Mouse (Mus musculus) gastrocnemius, adult 2 months (tissue): Measurements from ENCODE around the gene Kif9. TPM values are rescaled to one million over a fixed set of nuclear protein-coding genes. Genes with fewer than 3 reads are reported as not detected.
A peak's percentile ranks its signal among the peaks of the same experiment; 100 is the strongest.

Experiments used
- DNase-seq: peaks from one replicate; pipeline ENCODE4 v3.0.0; 2022
- H3K27ac ChIP-seq: fragments of 200-600 bp; 2 replicates; pipeline ENCODE4 v1.8.1; 2022; ENCODE audit warnings: mild to moderate bottlenecking
- H3K4me3 ChIP-seq: fragments of 200-600 bp; 2 replicates; pipeline ENCODE4 v1.8.1; 2022; ENCODE audit warnings: mild to moderate bottlenecking, moderate library complexity
- CTCF ChIP-seq: fragments of 200-600 bp; IDR thresholded peaks from 2 replicates; pipeline ENCODE4 v1.8.1; 2022; ENCODE audit warnings: antibody characterized with exemption, mild to moderate bottlenecking, moderate library complexity
- intact Hi-C: fragments of 180-260 bp; cut with DNase I; formaldehyde crosslinking; loops from one replicate; pipeline ENCODE4 v1.15.1; 2025
- long read RNA-seq, 2 experiments: library from polyadenylated mRNA; stranded (forward); transcript quantifications; one replicate each; pipeline ENCODE4 v2.0.0; 2021
- total RNA-seq, 2 experiments: library from RNA; stranded (reverse); gene quantifications; 2 replicates each; pipeline ENCODE4 v1.2.3; 2021

The Kif9 gene
- total RNA-seq, result under 1 TPM in 1 of 2 experiments, not detected in 1; 0.08 TPM
- long read RNA-seq, experiment 1, partial matches to known transcripts, result 0 of 1 reads
- long read RNA-seq, experiment 1, other reads (novel, unspliced or antisense), result 1 of 1 reads
- long read RNA-seq, experiment 2, result 0 reads

- DNase-seq, result peak; percentile 98
- intact Hi-C loops, result loop anchor here (2.0 kb wide), 1 partner anchor 56 kb away; the partner anchor contains the start of gene Setd2
- H3K4me3 ChIP-seq, result peak within 1 kb of the TSS; percentile 80
- no peak; the same call in 1 of the 2 replicates for TF ChIP-seq CTCF
- peak within 1 kb of the TSS; percentile 96 for H3K27ac ChIP-seq
Observed at GRCm38 (mm10) chr9:110476124-110477091, at the start of gene Kif9, which contains the start of gene Klhl18. Gene Kif9 (plus strand): TSS chr9:110476958. Gene Klhl18 (minus strand): TSS chr9:110476694.

DNA sequence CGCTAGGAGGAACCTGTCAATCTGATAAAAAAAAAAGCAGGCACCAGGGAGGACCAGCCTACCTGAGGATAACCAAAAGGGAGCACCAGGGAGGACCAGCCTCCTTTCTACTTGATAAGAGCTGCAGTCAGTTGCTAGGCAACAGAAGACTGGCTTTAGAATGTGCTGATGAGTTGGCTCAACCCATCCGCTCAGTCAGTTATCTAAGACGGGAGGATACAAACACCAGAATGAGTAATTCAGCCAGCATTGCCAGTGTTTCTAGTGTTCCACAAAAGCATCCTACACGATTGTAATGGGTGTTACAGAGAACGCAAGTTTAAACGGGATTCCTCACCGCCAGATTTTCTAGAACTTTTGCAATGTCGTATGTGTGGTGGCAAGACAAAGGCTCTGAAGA, 45.5 kb upstream of the Kif9 start:
- H3K27ac ChIP-seq, result no peak overlapping the region
- TF ChIP-seq CTCF, result no peak
- DNase-seq, result no peak
- no peak overlapping the region for H3K4me3 ChIP-seq
- intact Hi-C loops, result no loop called here

- no peak for DNase-seq
- TF ChIP-seq CTCF, result no peak
- intact Hi-C loops, result no loop called here
- Histone ChIP-seq H3K4me3 (no peak overlapping the region), H3K27ac (no peak overlapping the region)
Observed at GRCm38 (mm10) chr9:110433045-110433444, 43.7 kb upstream of the Kif9 start.

GRCm38 (mm10) chr9:110436041-110436440, 40.7 kb upstream of the Kif9 start:
- intact Hi-C loops, result no loop called here
- TF ChIP-seq CTCF, result no peak
- Histone ChIP-seq H3K4me3 (no peak overlapping the region), H3K27ac (no peak overlapping the region)
- DNase-seq, result no peak

DNA sequence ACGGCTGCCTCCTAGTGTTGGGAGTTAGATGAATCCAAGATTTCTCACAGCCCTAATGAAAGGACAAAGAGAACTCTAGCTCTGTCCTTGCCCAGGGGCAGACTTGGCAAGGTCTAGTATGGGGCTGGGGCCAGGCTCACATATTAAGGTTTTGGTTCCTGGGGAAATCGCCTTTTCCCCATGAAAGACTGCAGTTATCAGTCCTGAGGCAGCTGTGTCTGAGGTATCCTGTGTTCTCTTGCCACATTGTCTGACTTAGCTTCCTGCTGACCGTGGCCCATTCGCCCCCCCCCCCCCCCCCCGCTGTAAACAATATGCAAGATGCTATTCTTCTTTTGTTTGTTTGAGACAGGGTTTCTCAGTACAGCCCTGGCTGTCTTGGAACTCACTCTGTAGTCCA, 36.7 kb upstream of the Kif9 start:
- Histone ChIP-seq H3K27ac (no peak overlapping the region), H3K4me3 (no peak overlapping the region)
- DNase-seq, result no peak
- TF ChIP-seq CTCF, result no peak
- intact Hi-C loops, result no loop called here

DNA sequence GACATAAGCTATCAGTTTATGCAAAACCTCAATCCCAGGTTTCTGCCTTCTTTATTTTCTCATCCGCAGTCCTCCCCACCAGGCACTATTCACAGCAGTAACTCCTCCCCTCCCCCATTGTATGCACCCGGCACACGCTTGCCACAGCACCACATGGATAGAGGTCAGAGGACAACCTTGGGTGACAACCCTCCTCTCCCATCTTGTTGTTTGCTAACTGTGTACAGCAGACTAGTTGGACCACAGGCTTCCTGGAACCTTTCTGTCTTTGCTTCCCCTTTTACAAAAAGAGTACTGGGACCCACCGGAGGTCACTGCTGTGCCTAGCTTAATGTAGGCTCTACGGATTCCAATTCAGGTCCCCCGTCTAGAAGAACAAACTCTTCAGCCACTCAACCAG, 36.2 kb upstream of the Kif9 start:
- TF ChIP-seq CTCF, result no peak
- no peak overlapping the region for H3K4me3 ChIP-seq
- intact Hi-C loops, result no loop called here
- no peak for DNase-seq
- no peak overlapping the region for H3K27ac ChIP-seq

DNA sequence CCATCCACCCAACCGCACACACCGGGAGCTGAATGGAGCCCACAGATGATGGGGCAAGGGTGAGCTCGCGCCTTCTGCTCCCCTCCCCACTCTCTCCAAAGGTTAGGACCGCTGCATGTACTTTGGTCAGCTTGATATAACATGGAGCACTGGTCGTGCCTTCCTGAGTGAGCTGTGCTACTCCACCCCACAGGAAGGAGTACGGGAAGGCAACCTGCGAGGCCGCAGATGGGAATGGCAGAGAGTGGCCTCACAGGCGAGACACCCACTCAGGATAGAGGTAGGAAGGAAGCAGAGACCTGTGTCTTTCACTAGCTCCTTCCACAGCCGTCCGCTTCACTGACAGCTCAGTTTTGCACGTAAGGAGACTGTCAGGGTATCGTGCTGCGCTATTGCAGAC, 28.4 kb upstream of the Kif9 start:
- Histone ChIP-seq H3K4me3 (no peak overlapping the region), H3K27ac (no peak overlapping the region)
- no peak for TF ChIP-seq CTCF
- no peak for DNase-seq
- intact Hi-C loops, result loop anchor here (2.0 kb wide), 3 partner anchors 182 to 332 kb away; no protein-coding TSS in a partner anchor

DNA sequence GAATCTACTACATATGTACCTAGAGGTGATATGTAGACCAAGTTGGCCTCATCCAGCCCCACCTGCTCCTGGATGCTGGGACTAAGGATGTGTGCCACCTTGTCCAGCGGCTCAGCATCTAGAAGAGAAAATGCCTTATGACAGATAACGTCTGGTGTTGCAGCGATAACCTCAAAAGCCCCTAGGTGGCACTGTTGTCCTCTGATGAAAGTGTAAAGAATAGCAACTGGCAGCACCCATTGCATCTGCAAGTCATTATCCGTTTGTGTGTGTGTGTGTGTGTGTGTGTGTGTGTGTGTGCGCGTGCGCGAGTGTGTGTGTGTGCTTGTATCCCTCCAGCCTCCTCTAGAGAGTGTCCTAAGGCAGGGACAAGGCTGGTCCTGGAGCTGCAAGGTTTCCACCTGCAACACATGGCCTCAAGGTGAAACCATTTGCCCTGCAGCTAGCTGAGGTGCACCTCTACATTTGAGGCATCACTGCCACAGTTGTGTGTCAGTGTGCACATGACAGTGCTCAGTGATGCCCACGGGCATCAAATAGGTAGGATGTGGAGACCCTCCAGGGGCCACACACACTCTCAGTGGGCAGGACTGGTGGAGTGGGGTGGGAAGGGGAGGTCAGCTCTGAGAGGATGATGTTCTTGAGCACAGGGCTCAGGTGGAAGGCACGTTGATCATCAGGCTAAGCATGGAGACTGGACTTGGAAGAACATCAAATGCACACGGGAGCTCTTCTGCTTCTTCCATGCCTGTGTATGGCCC, 27.7 kb upstream of the Kif9 start:
- peak; percentile 76 for TF ChIP-seq CTCF
- H3K4me3 ChIP-seq, result no peak overlapping the region
- peak; percentile 78 for DNase-seq
- no peak overlapping the region for H3K27ac ChIP-seq
- intact Hi-C loops, result loop anchor here (2.0 kb wide), 3 partner anchors 182 to 332 kb away; no protein-coding TSS in a partner anchor

DNA sequence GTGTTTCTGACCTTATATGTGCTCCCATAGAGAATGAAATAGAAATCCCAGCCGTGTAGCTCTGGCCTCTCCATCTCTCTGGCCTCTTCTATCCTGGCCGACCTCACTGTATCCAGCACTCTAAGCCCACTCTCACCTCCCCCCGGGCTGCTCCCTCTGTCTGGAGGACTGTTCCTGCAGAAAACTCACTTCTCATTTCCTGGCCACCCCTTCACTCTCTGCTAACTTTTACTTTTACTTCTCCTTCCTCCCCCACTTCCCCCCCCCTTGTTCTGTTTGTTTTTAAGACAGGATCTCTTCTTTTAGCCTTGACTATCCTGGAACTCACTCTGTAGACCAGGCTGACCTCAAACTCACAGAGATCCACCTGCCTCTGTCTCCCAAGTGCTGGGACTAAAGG, 24.2 kb upstream of the Kif9 start:
- TF ChIP-seq CTCF, result no peak
- H3K4me3 ChIP-seq, result no peak overlapping the region
- no peak overlapping the region for H3K27ac ChIP-seq
- DNase-seq, result no peak
- intact Hi-C loops, result no loop called here

DNA sequence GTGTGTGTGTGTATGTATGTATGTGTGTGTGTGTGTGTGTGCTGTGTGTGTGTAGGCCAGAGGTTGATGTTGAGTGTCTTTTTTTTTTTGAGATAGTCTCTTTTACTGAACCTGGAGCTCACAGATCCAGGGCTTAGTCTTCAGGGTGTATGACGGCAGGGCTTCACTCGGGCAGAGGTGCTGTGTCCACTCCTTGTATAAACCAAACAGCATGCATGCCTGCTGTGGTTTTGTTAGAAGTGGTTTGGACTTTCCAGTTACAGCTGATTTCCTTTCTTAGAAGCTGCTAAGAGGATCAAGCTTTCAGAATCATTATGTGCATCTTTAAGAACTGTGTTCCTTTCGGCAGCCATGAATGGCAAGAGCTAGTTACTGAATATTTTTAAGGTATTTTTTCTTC, 18.8 kb upstream of the Kif9 start:
- intact Hi-C loops, result no loop called here
- no peak for TF ChIP-seq CTCF
- H3K27ac ChIP-seq, result no peak overlapping the region
- H3K4me3 ChIP-seq, result no peak overlapping the region
- no peak for DNase-seq

- TF ChIP-seq CTCF, result no peak
- no peak overlapping the region for H3K4me3 ChIP-seq
- intact Hi-C loops, result no loop called here
- H3K27ac ChIP-seq, result peak overlapping the region; percentile 40; the same call in 1 of the 2 replicates
- no peak for DNase-seq
Observed at GRCm38 (mm10) chr9:110459145-110459727, 17.5 kb upstream of the Kif9 start.
